Mouse (Mus musculus) ovary, adult 18-20 months (tissue): ENCODE data around the gene Arl3.

Source experiments
- DNase-seq: peaks from one replicate; pipeline ENCODE4 v3.0.0; 2022; ENCODE audit warnings: low spot score, mixed read lengths

Arl3 gene

GRCm38 (mm10) chr19:46533066-46533465 is 39.9 kb downstream of the Arl3 start:
- no peak for DNase-seq

- no peak for DNase-seq
Observed at GRCm38 (mm10) chr19:46532031-46532688, 40.8 kb downstream of the Arl3 start.

- no peak for DNase-seq
Observed at GRCm38 (mm10) chr19:46531071-46532030, 41.6 kb downstream of the Arl3 start.

GRCm38 (mm10) chr19:46530449-46530990 is 42.5 kb downstream of the Arl3 start:
- DNase-seq = no peak

- no peak for DNase-seq
Observed at GRCm38 (mm10) chr19:46529601-46530448, 43.2 kb downstream of the Arl3 start.

- DNase-seq = peak; percentile 67
Observed at GRCm38 (mm10) chr19:46528529-46529213, 44.3 kb downstream of the Arl3 start.

GRCm38 (mm10) chr19:46527632-46528528 is 45.1 kb downstream of the Arl3 start:
- DNase-seq = no peak

- DNase-seq = no peak
Observed at GRCm38 (mm10) chr19:46525691-46526631, 47.0 kb downstream of the Arl3 start.

GRCm38 (mm10) chr19:46524601-46525321 is 48.2 kb downstream of the Arl3 start:
- DNase-seq = peak; percentile 68

- DNase-seq = no peak
Observed at GRCm38 (mm10) chr19:46524152-46524544, 48.9 kb downstream of the Arl3 start.

- peak; percentile 70 for DNase-seq
Observed at GRCm38 (mm10) chr19:46523480-46524151, 49.4 kb downstream of the Arl3 start.

GRCm38 (mm10) chr19:46523131-46523479 is 49.9 kb downstream of the Arl3 start:
- no peak for DNase-seq

GRCm38 (mm10) chr19:46522433-46523044 is 50.5 kb downstream of the Arl3 start:
- no peak for DNase-seq

- DNase-seq = no peak
Observed at GRCm38 (mm10) chr19:46521698-46522097, 51.3 kb downstream of the Arl3 start.

GRCm38 (mm10) chr19:46518828-46519621 is 54.0 kb downstream of the Arl3 start:
- no peak for DNase-seq

- DNase-seq = no peak
Observed at GRCm38 (mm10) chr19:46518352-46518787, 54.6 kb downstream of the Arl3 start.
